Mouse (Mus musculus) left cerebral cortex, adult 8-10 months (tissue): Measurements from ENCODE around the gene Cdh4. TPM values are rescaled to one million over a fixed set of nuclear protein-coding genes. Genes with fewer than 3 reads are reported as not detected.

Experiments used
- DNase-seq, 2 experiments: peaks; one replicate each; pipeline ENCODE4 v3.0.0; 2022; ENCODE audit warnings: low spot score in 2 of 2
- total RNA-seq, 4 experiments: library from RNA; stranded (reverse); gene quantifications; 2 replicates each; pipeline ENCODE4 v1.2.4; 2022

The Cdh4 gene
- total RNA-seq, 4 experiments from 2014 or later: 20.7 to 26.0 (median 24.6) TPM

DNA sequence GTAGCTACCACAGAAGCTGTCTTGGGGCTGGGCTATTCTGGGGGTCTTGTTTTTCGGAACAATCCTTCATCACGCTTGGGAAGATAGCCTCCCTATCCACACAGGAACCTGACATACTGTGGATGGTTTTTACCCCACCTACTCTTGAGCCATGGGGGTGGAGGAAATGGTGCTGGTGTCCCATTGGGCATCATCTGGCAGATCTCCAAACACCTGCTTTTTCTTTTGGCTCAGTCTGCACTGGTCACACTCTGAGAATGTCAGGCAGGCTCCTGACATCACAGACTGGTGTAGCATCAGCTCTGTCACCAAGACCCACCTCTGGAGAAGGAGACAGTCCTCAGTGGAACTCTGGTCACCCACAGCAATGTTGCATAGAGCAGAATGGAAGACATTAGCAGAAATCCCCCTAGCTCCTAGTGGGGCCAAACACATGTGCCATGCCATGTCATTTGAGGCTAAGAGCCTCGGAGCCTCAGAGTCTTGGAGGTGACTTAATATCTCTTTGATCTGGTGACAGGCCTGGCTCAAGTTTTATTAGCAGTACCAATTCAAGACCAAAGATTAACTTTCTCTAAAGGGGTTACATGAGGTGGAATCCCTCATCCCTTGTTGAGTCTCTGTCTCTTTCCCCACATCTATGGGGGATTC, 95.7 kb downstream of the Cdh4 start:
- DNase-seq: no peak

DNA sequence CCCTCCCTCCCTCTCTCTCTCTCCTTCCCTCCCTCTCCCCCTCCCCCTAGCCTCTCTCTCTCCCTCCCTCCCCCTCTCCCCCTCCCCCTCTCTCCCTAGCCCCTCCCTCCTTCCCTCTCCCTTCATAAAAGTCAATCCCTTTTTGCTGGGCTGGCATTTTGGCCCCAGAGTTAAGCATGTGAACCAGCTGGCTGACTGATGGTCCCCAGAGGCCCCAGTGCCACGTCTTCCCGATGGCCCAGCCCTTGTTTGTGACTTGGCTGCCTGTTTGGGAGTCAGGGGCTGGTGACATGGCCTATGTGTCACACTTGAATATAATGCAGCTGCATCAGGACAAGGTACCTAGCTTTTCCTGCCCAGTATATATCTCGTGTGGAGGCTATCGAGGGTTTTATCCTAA, 96.3 kb downstream of the Cdh4 start:
- no peak for DNase-seq

DNA sequence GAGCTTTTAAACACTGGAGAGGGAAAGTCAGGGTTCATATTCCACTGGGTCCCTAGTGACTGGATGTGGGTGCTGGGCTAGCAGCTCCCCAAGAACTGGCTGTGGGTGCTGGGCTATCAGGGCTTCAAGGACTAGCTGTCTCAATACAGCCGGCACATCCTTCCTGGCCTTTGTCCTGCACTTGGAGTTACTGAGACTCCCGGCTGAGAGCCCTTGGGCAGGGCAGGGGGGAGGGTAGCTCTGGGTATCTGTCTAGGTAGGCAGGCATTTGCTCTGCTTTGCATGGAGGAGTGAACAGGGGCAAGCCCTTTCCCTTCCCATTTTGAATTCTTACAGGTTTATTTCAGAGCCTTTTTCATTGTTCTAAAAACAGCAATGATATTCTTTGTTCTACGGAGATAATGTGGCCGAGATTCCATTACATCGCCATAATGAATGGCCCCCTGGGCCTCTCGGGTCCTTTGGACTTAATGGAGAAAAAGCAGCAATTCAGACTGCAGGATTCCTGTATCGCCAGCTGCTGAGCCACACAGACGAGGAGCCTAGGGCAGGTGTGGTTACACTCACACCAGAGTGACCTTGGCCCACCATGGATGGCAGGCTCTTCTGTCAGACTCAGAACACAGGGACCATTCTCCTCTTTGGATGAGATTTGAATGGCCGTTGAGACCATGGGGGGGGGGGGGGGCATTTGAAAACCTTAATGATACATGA, 97.5 kb downstream of the Cdh4 start:
- no peak for DNase-seq

DNA sequence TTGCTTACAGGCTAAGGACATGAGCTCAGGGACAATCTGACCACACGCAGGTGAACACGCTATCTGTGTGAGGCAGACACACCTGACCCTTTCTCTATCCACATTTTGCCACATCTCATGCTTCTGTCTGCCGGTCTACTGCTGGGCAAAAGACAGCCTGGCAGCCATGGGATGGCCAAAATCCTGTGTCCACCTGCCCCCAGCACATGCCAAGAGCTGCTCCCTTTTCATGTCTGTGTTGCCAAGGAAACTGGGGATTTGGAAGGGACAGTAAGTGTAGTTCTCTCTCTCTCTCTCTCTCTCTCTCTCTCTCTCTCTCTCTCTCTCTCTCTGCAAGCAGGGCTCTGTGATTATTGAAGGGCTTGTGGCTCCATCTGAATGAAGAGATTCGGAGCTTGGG, 98.9 kb downstream of the Cdh4 start:
- DNase-seq: no peak

DNA sequence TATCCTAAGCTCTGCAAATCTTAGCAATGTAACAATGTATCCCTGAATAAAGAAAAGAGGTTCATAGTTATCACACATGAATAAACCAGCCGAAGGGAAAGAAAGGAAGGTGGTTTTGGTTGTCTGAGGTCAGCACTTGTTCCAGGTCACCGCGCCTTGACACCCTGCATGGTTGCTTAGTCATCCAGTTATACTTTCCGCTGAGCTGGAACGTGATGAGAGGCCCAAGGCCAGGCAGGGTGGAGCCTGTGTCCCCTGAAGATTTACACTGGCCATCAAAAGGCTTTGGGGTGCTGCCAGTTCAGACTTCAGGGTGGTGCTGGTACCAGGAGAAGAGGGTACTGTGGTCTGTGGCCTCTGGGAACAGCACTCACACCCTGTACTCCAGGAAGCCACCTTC, 105.4 kb downstream of the Cdh4 start:
- no peak for DNase-seq

DNA sequence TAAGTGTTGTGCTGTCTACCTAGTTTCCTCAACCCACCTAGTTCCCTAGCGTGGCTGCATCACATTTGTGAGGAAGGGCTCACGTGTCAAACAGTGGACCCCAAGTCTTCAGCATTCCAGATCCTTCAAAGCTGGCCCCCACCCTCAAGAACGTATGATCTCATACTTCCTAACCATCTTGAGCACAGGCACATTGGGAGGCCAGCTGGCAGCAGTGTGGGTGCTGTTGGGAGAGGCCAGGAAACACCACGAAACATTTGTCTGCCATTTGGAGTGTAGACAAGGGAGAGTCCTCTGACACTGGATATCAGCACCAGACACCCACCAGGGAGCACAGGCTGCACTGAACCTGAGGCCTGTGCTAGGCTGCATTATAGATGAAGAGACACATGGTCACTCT, 113.7 kb downstream of the Cdh4 start:
- no peak for DNase-seq

DNA sequence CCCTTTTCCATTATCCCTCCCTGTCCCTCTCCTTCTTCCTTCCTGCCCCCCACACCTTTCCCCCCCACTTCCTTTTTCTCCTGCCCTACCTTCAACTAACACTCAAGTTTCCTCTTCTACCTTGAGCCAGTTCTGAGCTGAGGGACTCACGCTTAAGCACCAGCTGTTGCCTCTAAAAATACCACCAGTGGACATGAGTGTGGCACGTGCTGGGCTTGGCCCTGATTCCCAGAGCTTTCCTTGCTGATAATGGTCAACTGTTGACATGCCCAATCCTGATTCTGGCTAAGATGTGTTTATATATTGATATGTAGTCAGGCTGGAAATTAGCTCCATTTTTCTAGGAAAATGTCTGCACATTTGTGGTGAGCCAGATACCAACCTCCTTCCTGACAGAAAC, 120.1 kb downstream of the Cdh4 start:
- no peak for DNase-seq

DNA sequence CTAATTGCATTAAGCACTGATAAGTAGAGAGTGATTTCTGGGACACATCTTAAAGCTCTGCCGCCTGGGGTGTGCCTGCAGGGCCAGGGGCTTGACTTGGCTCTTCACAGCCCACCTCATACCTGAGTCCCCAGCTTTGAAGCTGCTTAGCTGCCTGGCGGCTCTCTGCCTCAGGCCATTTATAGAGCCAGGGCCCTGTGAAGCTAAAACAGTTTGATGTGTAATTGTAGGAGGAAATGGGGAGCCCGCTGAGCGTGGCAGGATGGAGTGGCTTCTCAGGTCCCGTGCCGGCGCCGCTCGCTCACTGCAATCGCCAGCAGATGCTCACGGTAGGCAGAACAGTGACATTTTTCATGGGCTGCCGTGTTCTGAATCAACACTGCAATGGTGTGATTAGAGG, 123.4 kb downstream of the Cdh4 start:
- no peak for DNase-seq

DNA sequence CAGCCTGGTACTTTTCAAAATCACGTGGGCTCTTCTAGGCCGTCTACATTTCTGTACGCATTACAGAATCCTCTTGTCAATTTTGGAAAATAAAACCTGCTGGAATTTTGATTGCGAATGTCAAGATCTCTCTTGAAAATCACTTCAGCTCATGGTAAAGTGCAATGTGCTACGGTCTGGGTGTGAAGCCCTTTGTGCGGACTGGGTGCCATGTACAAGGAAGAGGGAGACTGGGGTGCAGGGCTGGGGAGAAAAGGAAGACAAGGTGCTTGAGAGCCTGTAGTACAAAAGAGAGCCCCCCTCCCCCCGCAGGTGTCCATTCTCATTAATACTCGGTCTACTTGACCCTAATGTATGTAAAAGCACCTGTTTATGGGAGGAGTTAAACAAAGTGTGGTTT, 125.7 kb downstream of the Cdh4 start:
- no peak for DNase-seq

DNA sequence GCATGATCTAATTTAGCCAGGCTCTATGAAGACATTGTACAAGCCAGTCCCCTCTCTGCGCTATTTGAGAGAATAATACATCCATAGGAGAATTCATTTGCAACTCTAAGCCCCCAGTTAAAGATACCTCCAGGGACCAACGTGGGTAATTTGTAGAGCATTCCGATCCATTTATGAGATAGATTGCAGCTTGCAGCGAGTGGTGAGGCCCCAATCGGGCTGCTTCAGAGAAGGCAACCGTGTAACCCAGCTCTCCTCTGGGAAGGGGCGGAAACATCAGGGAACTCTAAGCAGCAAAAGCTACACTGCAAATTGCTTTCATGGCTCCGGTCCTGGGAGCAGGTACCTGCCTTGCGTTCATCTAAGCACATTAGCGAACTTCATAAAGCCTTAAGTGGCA, 126.9 kb downstream of the Cdh4 start:
- DNase-seq: no peak

DNA sequence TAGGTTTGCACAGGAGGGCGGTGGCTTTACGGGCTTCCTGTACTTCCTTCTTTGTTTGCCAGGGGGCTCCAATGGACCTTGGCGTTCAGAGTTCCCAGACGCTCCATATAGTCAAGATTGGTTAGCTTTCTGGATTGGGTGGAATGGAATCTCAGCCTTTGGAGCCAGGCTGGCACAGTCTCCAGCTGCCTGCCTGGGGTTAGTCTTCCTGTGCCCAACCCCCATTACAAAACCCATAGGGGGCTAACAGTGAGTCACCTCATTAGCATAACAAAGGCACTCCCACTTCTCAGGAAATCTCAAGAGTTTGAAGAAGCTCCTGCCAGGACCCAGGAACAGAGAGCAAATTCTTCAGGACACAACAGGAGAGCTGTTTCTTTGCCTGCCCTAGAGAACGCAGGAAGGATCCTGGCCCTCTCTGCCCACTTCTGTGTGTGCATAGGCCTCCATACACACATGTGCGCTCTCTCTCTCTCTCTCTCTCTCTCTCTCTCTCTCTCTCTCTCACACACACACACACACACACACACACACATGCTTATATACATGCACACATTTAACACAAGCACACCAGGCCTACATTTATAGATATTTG, 129.0 kb downstream of the Cdh4 start:
- DNase-seq: no peak

DNA sequence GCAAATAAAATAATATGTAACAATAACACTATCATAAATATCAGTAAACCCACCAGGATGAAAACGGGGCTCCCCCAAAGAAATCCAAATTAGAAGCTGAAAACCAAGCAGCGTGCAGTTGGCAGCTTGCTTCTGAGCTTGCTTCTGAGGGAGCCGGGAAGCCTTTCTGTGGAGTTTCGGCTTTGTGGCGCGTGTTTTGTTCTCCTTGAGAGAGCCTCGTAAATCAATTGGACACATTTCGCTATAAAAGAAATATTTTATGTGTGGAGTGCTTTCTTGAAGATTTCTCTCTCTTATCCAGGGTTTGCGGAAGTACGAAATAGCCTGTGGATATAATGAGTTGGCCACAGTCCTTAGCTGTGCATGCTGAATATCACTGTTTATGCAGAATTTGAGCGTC, 131.1 kb downstream of the Cdh4 start:
- no peak for DNase-seq

DNA sequence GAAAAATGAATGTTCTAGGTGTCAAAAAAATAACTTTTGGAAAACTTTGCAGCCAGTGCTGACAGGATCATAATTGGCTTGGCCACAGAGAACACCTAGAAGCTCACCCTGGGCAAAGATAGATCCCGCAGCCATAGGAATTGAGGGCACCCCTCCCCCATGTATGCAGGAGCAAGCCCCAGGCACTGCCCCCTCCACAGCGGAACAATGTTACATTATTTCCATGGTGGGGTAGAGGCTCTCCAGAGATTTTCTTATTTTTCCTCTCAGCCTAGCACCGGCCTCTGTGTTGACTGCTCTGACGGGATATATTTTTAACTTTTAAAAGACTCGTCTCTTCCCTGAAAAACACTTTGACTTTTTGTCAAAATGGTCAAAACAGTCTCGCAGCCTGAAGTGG, 131.6 kb downstream of the Cdh4 start:
- no peak for DNase-seq

DNA sequence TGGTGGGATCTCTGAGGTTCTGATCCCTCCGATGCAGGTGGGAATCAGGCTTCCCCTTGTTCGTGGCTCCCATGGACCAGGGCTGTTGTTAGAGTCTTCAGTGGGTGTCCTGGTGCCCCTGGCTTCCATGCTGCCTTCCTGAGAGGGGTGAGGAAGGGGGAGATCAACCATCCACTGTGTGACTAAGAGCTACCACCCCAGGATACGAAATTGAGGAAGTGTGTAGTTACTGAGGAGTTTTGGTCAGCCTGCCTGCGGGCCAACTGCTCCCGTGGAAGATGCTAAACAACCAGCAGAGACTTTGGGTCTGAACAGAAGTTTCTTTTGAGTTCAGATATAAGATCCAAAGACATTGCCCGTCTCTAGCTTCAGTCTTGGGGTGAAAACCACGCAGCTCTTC, 133.4 kb downstream of the Cdh4 start:
- DNase-seq: no peak

DNA sequence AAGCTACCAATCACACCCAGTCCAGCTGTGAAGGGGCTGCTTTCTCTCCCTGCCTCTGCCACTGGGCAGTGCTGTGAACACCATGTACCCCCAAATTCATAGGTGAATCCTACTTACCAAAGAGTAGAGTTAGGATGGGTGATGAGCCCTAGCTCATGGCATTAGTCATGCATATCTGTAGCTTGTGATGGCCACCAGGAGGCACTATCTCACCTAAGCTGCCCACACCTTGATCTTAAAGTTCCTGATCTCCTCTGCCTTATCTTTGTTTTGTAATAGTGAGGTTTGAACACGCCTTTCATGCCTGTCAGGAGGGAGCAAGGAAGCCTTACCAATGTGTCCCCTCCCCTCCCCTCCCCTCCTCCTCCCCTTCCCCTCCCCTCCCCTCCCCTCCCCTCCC, 134.0 kb downstream of the Cdh4 start:
- DNase-seq: no peak

DNA sequence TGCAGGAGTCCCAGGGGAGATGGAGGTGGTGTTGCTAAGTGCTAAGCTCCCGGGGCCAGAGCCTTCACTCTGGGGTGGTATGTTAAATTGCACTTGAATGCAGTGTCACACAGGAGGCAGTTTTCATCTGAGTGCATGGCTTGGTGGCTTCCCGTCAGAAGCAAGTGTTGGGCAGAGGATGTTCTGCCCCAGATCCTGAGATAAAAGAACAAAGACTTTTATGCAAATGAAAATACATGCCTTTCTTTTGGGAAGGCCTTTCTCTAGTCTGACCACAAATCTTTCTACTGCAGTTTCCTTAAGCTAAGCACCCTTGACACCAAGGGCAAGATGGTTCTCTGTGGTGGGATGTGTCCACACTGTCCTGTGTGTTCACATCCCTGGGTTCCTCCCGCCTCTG, 136.1 kb downstream of the Cdh4 start:
- DNase-seq: no peak

DNA sequence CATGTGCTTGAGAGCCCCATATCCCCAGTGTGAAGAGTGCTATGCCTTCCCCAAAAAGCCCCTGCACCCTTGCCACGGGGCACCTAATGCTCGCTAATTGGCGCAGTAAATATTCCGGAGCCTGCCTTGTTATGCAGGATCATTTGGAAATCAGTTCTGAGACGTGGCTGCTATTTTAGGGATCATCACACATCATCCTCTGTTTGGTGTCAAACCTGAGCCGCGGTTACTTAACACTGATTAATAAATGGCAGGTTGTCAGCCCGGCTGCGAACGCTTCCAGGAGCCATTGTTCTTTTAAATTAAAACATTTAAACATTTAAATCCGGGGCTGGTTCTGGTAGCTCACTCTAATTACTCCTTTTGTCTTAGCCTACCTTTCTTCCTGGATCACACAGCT, 136.6 kb downstream of the Cdh4 start:
- no peak for DNase-seq

DNA sequence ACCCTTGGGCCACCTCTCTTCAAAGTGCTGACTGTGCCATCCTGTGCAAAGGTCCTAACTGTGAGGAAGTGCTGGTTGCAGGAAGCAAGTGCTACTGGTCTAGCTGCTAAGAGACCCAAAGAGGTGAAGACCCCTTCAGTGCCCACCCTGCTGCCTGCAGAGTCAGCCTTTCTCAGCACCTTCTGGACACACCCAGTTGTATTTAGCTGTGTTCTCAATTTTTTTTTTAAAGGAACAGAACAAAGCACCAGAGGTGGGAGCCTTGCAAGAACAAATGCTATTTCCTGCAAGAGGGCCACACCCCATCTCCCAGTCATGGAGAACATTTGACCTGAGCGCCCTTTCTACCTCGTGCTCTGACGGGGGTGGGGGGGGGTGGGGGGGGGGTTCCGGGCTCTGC, 138.2 kb downstream of the Cdh4 start:
- no peak for DNase-seq

DNA sequence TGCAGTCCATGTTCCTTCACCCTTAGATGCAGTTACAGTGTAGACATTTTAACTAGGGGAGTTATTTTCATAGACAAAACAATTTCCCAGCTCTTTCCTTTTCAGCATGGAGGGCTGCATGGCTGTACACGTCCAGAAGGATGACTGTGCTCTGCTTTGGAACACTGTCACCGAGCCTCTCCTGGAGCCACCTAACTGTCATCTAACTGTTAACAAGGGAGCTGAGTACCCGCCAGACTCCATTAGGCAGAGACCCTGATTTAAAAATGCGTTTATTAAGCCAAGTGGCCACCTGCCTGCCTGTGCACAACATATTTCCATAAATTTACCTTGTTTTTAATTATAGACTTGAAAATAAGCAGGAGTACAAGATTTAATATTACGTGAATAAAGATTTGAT, 138.8 kb downstream of the Cdh4 start:
- DNase-seq: no peak

DNA sequence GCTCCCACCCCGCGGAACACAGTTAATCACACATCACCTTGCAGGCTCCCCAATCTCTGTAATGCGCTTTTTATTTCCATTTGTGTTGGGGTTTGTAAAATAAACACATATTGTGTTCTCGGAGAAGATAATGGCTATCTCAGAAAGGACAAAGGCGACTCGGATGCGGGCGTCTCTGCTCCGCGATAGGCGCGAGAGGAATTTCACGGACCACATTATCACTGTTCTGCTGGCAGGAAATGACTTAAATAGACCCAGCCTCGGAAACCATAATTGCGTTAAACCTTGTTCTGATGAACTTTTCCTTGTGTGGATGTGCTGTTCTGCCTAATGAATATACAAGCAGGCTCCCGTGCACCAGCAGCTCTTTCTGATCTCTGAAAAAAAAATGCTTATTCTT, 140.7 kb downstream of the Cdh4 start:
- no peak for DNase-seq

DNA sequence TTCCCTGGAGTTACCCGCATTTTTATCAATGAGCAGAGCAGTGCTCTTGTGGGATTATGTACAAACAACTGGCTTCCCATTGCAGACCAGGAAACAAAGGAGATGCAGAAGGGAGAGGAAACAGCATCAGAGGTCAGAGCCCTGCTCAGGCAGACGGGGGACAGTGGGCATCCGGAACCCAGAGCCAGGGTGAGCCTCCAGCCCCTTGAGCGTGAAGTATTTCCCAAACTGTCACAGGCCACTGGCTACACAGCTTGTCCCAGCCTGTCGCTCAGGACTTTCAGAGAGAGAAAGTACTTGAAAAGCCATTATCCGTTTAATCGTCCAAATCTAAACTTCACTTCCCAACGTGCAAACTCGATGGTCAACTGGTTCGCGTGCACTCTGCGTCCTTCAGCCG, 142.4 kb downstream of the Cdh4 start:
- DNase-seq: no peak

DNA sequence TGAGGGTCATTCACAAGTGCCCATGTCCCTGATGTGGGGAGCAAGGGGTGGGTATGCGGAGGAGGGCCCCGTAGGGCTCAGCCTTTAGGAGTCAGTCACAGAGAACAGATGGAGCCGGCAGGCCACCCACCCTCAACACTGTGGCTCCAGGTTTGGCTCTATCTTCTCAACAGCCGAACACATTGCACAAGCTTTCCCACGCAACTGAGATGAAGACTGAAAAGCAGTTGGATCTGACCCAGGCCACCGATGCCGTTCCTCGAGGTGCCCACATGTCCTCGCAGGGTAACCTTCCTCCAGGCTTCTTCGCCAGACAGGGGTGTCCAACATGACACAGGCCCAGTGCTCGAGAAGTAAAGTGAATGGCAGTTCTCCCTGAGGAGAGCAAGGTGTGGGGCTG, 144.2 kb downstream of the Cdh4 start:
- DNase-seq: peak; percentile 28 to 72

DNA sequence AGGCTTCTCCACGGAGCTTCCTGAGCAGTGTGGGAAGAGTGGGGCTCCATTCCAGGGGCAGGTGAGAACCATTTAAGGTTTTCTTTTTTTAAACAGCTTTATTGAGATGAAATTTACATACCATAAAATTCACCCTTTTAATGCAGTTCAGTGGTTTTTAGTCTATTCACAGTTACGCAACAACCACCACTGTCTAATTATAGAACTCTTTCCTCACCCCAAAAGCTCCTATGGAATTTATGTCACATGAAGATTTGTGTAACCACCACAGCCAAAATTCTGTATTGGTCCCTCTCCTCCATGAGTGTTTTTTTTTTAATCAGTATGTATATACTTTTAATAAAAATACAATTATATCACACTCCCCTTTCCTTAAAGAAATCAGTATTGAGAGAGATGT, 144.8 kb downstream of the Cdh4 start:
- no peak for DNase-seq
